7 mouse cellular contexts compared by ENCODE assay signal in the genomic region with DNA sequence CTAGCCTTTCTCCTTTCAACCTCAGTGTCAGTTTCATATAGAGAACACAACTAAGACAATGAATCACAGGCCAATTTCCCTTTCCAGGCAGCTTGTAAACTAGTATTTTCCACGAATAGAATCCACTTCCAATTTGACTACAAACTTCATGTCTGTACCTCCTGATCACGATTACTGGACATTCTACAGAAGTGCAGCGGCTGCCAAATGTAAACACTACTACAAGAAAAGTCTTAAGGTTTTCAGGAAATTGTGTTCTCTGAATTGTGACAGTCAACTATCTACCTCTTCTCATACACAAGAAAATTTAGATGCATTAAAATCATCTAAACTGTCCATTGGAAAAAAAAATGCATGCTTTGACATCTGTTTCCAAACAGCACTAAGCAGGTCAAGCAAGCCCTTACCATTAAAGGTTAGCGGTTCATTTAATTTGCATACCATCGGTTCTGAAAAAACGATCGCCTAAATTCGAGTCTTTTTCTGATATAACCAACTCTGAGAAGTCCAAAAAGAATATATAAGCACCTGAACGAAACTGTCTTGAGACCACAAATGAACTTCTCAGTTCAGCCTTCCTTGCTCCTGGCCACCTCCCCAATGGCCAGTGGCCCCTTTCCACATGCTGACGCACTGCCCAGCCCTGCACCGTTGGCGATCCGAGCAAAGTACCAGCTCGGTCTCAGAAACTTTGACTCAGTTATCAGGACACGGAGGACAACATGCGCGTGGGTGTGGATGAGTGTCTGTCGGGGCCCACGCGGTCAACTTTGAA. TPM values are rescaled to one million over a fixed set of nuclear protein-coding genes. Genes with fewer than 3 reads are reported as not detected.
A peak's percentile ranks its signal among the peaks of the same experiment; 100 is the strongest.
DNase-seq lines count a peak whose midpoint lies in the region; ATAC-seq and TF ChIP-seq lines count a peak whose summit lies in the region.

No protein-coding gene starts in this region.

- no peaks in the 10 kb centered on the region for H3K36me3 ChIP-seq in heart, embryonic 10.5 days
- H3K36me3 ChIP-seq in limb, embryonic 14.5 days (ENCODE audit: control insufficient read depth, insufficient read depth, low read length), result no peaks in the 10 kb centered on the region

- peaks cover 12% of the 10 kb centered on the region; the same call in 1 of the 2 replicates for H3K4me1 ChIP-seq in heart, embryonic 10.5 days
- H3K4me1 ChIP-seq in limb, embryonic 14.5 days (ENCODE audit: control insufficient read depth, insufficient read depth, low read length), result peaks cover 9% of the 10 kb centered on the region

- whole genome bisulfite sequencing in heart, embryonic 10.5 days, result 8% methylated on average over 20 of the region's 20 CpGs
- 6% methylated on average over 20 of the region's 20 CpGs for WGBS in limb, embryonic 14.5 days

- peak; percentile 4 for DNase-seq in right cerebral cortex, postnatal 14 days
- no peak for DNase-seq in right cerebral cortex, adult 18-20 months
- DNase-seq in c-Kit-negative CD71-positive TER-119-positive erythroid progenitor cells, embryonic 14.5 days (ENCODE audit: low read depth, low spot score), result peak; percentile 45
- peak; percentile 83 for DNase-seq in heart, embryonic 10.5 days (ENCODE audit: low spot score)
- DNase-seq in limb, embryonic 14.5 days (ENCODE audit: low spot score), result no peak
- peak; percentile 22 to 32 for DNase-seq in natural killer cell, adult 2 months (ENCODE audit: low spot score in 2 of 2)
- no peak for DNase-seq in thymus, postnatal 0 days (ENCODE audit: low spot score)

- H3K4me2 ChIP-seq in limb, embryonic 14.5 days (replicated peaks; ENCODE audit: low read depth, low read length, severe bottlenecking), result peak overlapping the region; percentile 93

- no peak for TF ChIP-seq POLR2A in limb, embryonic 14.5 days (IDR thresholded peaks at IDR 0.05; ENCODE audit: borderline replicate concordance, extremely low read depth, insufficient read depth, insufficient read length)

- no peak for ATAC-seq in limb, embryonic 14.5 days (ENCODE audit: low FRiP score, low read depth)

- no peaks in the 10 kb centered on the region for H3K9me3 ChIP-seq in heart, embryonic 10.5 days
- no peaks in the 10 kb centered on the region for H3K9me3 ChIP-seq in limb, embryonic 14.5 days (ENCODE audit: control insufficient read depth, low read length)

- H3K4me3 ChIP-seq in heart, embryonic 10.5 days, result peak overlapping the region; percentile 95
- peak overlapping the region; percentile 95 for H3K4me3 ChIP-seq in limb, embryonic 14.5 days (replicated peaks; ENCODE audit: low read length)

- H3K27ac ChIP-seq in heart, embryonic 10.5 days, result peak overlapping the region; percentile 93
- H3K27ac ChIP-seq in limb, embryonic 14.5 days (replicated peaks; ENCODE audit: low read depth, low read length), result no peak overlapping the region

- peak overlapping the region; percentile 88 for H3K9ac ChIP-seq in limb, embryonic 14.5 days (ENCODE audit: low read depth, low read length, severe bottlenecking)

- no peaks in the 10 kb centered on the region; the same call in 1 of the 2 replicates for H3K27me3 ChIP-seq in heart, embryonic 10.5 days (ENCODE audit: insufficient read depth, poor library complexity, severe bottlenecking)
- H3K27me3 ChIP-seq in limb, embryonic 14.5 days (ENCODE audit: control insufficient read depth, insufficient read depth, low read length), result no peaks in the 10 kb centered on the region

RNA-seq across cellular contexts. Expression of gene Rabgap1l, which starts 1.4 kb away (rescaled TPM):
- polyA plus RNA-seq in heart, embryonic 10.5 days (2016; fragmentation: Nextera tagmentation; extraction: Ambion mirVana), result 28.1 and 58.9 TPM in 2 replicates
- 12.7 and 13.3 TPM in 2 replicates for polyA plus RNA-seq in limb, embryonic 14.5 days (2012; rRNA removed)
- polyA plus RNA-seq in limb, embryonic 14.5 days (2014; fragmentation: Nextera tagmentation; extraction: Ambion mirVana), result 19.3 and 21.5 TPM in 2 replicates
- polyA plus RNA-seq in thymus, postnatal 0 days (2015; fragmentation: Nextera tagmentation; extraction: Ambion mirVana), result 73.7 and 88.0 TPM in 2 replicates

Comparison
In these comparisons a context has a peak if more than half of its experiments do, and no peak if none do; other contexts are left out.
1. DNase-seq: peak in right cerebral cortex, postnatal 14 days (single experiment), c-Kit-negative CD71-positive TER-119-positive erythroid progenitor cells, embryonic 14.5 days (single experiment), heart, embryonic 10.5 days (single experiment) and natural killer cell, adult 2 months (2 of 2); none in right cerebral cortex, adult 18-20 months (single experiment), limb, embryonic 14.5 days (single experiment) and thymus, postnatal 0 days (single experiment).